Mouse (Mus musculus): ENCODE measurements around the gene Ern1. TPM values are rescaled to one million over a fixed set of nuclear protein-coding genes. Genes with fewer than 3 reads are reported as not detected.

Gene Ern1
- polyA plus RNA-seq, 1 experiment from 2014 or later, result 3.3 TPM

DNA sequence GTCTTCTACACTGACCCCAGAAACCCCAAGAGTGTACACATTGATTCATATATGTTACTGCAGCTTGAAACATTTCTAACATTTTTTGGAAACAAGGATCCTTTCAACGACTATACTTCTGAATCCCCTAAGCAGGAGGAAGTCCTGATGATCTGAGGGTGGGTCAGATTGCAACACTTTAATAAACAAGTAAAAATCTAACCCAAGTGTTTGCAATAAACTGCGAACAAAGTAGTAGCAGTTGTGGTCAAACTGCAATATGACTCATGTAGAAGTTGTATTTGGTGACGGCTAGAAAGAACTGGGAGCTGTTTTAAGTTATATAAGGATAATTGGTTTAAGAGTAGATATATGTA is 7.1 kb downstream of the Ern1 start:
- no peaks in the 10 kb centered on the region for H3K27me3 ChIP-seq (replicated peaks; ENCODE audit: control insufficient read depth, insufficient read depth, low read length)
- H3K27ac ChIP-seq (ENCODE audit: low read depth, low read length), result no peak overlapping the region
- H3K4me3 ChIP-seq (ENCODE audit: low read length), result no peak overlapping the region
- H3K36me3 ChIP-seq (ENCODE audit: control insufficient read depth, insufficient read depth, low read length), result no peaks in the 10 kb centered on the region
- H3K9me3 ChIP-seq (ENCODE audit: control insufficient read depth, low read length), result no peaks in the 10 kb centered on the region
- H3K4me2 ChIP-seq (ENCODE audit: low read length), result no peak overlapping the region
- H3K9ac ChIP-seq (ENCODE audit: low read depth, low read length), result no peak overlapping the region
- ATAC-seq, result no peak
- 93% methylated on average over 3 of the region's 3 CpGs for WGBS
- H3K4me1 ChIP-seq (ENCODE audit: control insufficient read depth, insufficient read depth, low read depth, low read length), result no peaks in the 10 kb centered on the region

DNA sequence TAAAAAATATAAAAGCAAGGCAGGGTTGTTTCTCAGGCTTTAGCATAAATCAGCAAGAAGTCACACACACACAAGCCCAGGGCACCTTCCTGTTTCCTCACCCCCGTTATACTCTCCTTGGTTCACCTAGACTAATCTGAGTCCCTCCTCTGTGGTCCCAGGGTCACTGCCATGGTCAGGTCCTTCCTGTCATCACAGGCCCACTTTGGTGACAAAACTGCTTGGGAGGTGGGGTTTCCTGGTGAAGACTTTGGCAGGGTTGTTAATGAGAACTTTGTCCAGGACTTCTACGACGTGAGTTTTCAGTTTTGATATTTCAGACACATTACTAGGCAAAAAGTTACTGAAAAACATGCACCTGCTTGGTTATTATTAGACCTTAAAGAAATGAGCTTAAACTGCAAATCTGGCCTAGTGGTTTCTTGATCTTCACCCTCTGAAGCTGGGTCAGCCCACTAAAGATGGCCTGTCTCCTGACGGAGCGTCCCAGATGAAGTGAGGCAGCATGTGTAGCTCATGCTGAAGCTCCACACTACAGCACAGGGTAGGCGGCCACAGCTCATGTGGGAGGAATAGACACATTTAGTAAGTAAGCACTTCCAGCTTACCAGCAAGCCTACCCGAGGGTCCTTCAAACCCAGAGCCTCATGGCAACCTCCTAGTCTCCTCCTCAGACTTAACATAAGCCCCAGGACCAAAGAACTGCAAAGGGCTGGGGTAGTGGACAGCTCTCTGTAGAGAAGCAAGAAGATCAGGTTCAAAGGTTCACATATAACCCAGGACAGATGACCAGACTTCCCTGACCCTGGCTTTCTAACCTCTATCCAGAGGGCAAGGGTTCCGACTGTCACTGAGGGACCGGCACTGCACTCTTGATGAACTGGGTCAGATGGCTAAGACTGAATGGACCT is 7.8 kb downstream of the Ern1 start:
- no peak for ATAC-seq
- Histone ChIP-seq H3K4me2 (ENCODE audit: low read length) (no peak overlapping the region), H3K4me1 (ENCODE audit: control insufficient read depth, insufficient read depth, low read depth, low read length) (no peaks in the 10 kb centered on the region), H3K27me3 (replicated peaks; ENCODE audit: control insufficient read depth, insufficient read depth, low read length) (no peaks in the 10 kb centered on the region), H3K36me3 (ENCODE audit: control insufficient read depth, insufficient read depth, low read length) (no peaks in the 10 kb centered on the region), H3K9ac (ENCODE audit: low read depth, low read length) (no peak overlapping the region), H3K4me3 (ENCODE audit: low read length) (no peak overlapping the region), H3K27ac (ENCODE audit: low read depth, low read length) (no peak overlapping the region), H3K9me3 (ENCODE audit: control insufficient read depth, low read length) (no peaks in the 10 kb centered on the region)
- WGBS, result 88% methylated on average over 9 of the region's 9 CpGs

DNA sequence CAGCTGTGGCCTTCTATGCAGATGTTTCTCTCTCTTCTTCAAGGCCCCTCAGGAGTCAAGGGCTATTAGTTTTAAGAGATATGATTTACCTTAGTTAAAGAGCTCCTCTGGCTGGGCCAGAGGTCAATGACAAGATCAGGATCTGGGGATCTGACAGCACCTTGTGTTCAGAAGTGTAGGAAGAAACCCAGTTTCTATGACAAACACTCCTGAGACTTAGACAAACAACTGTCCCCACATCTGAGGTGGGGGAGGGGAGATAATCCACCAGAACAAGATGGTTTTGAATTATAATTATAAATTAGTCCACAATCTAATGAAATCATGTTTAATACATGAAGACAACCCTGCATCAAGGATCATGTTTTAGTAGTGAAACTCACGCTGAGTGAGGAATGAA is 8.9 kb downstream of the Ern1 start:
- Histone ChIP-seq H3K36me3 (ENCODE audit: control insufficient read depth, insufficient read depth, low read length) (no peaks in the 10 kb centered on the region), H3K9ac (ENCODE audit: low read depth, low read length) (no peak overlapping the region), H3K9me3 (ENCODE audit: control insufficient read depth, low read length) (no peaks in the 10 kb centered on the region), H3K27me3 (replicated peaks; ENCODE audit: control insufficient read depth, insufficient read depth, low read length) (no peaks in the 10 kb centered on the region), H3K4me2 (ENCODE audit: low read length) (no peak overlapping the region), H3K4me1 (ENCODE audit: control insufficient read depth, insufficient read depth, low read depth, low read length) (no peaks in the 10 kb centered on the region), H3K27ac (ENCODE audit: low read depth, low read length) (no peak overlapping the region), H3K4me3 (ENCODE audit: low read length) (no peak overlapping the region)
- WGBS, result 41% methylated on average over 1 of the region's 1 CpGs
- no peak for ATAC-seq

DNA sequence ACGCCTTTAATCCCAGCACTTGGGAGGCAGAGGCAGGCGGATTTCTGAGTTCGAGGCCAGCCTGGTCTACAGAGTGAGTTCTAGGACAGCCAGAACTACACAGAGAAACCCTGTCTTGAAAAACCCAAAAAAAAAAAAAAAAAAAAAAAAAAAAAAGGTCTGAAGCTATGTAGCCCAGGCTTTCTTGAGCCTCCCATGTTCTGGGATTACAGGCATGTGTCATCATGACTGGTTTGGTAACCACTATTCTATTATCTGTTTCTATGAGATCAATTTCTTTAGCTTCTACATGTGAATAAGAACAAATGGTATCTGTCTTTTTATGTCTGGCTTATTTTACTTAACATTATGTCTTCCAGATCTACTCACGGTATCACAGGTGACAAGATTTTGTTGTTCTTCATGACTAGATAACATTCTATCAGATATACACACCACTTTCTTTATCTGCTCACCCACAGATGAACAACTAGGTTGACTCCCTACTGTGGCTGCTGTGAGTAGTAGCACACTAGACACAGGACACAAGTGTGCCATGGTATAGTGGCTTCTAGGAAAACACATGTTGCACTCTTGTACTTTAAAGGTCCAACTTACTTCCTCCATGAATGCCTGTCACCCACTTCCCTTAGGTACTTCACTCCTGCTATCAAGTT is 10.0 kb downstream of the Ern1 start:
- no peaks in the 10 kb centered on the region for H3K27me3 ChIP-seq (replicated peaks; ENCODE audit: control insufficient read depth, insufficient read depth, low read length)
- no peak overlapping the region for H3K4me3 ChIP-seq (ENCODE audit: low read length)
- no peaks in the 10 kb centered on the region for H3K36me3 ChIP-seq (ENCODE audit: control insufficient read depth, insufficient read depth, low read length)
- H3K4me2 ChIP-seq (ENCODE audit: low read length), result no peak overlapping the region
- H3K9me3 ChIP-seq (ENCODE audit: control insufficient read depth, low read length), result no peaks in the 10 kb centered on the region
- no peak for ATAC-seq
- H3K27ac ChIP-seq (ENCODE audit: low read depth, low read length), result no peak overlapping the region
- WGBS, result 94% methylated on average over 4 of the region's 4 CpGs
- H3K9ac ChIP-seq (ENCODE audit: low read depth, low read length), result no peak overlapping the region
- no peaks in the 10 kb centered on the region for H3K4me1 ChIP-seq (ENCODE audit: control insufficient read depth, insufficient read depth, low read depth, low read length)

DNA sequence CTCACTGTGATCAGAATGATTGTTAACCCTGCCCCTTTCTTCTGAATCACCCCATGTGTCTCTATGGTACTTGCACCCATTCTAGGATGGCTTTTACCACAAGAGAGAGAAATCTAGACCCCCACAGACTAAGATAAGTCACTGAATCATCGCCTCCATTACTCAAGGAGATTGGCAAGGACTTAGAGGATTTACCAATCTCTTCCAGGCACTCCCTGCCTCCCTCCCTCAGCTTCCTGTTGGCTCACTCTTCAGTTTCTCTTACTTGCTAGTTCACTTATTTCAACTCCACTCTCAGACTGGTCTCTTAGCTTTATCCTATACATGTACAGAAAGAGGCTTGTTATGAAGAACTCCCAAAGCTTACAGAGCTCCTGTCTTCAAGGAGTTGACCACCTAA is 12.3 kb downstream of the Ern1 start:
- WGBS, result 93% methylated on average over 1 of the region's 1 CpGs
- Histone ChIP-seq H3K4me3 (ENCODE audit: low read length) (no peak overlapping the region), H3K9me3 (ENCODE audit: control insufficient read depth, low read length) (no peaks in the 10 kb centered on the region), H3K27me3 (replicated peaks; ENCODE audit: control insufficient read depth, insufficient read depth, low read length) (no peaks in the 10 kb centered on the region), H3K4me2 (ENCODE audit: low read length) (no peak overlapping the region), H3K36me3 (ENCODE audit: control insufficient read depth, insufficient read depth, low read length) (no peaks in the 10 kb centered on the region), H3K9ac (ENCODE audit: low read depth, low read length) (no peak overlapping the region), H3K27ac (ENCODE audit: low read depth, low read length) (no peak overlapping the region), H3K4me1 (ENCODE audit: control insufficient read depth, insufficient read depth, low read depth, low read length) (no peaks in the 10 kb centered on the region)
- no peak for ATAC-seq

DNA sequence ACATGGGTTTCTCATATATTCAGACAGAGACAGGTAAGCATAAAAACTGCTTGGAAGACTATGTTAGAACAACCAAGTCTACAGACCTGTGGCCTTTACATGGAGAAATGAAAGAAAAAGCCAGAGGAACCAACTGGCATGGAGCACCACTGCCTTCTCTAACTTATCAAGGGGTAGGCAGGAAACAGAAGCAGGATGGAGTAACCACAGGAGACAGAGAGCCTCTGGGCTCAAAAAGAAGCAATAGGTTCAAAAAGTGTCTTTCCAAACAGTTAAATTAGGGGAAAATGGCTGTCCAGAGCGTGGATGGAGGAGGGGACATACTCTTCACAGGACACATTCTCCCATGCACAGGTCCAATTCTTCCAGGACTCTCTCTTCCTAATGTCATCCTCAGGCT is 16.0 kb downstream of the Ern1 start:
- no peaks in the 10 kb centered on the region for H3K4me1 ChIP-seq (ENCODE audit: control insufficient read depth, insufficient read depth, low read depth, low read length)
- no peaks in the 10 kb centered on the region for H3K27me3 ChIP-seq (replicated peaks; ENCODE audit: control insufficient read depth, insufficient read depth, low read length)
- no peak overlapping the region for H3K27ac ChIP-seq (ENCODE audit: low read depth, low read length)
- H3K9me3 ChIP-seq (ENCODE audit: control insufficient read depth, low read length), result no peaks in the 10 kb centered on the region
- 100% methylated on average over 1 of the region's 1 CpGs for WGBS
- no peak for ATAC-seq
- no peaks in the 10 kb centered on the region for H3K36me3 ChIP-seq (ENCODE audit: control insufficient read depth, insufficient read depth, low read length)
- no peak overlapping the region for H3K9ac ChIP-seq (ENCODE audit: low read depth, low read length)
- no peak overlapping the region for H3K4me3 ChIP-seq (ENCODE audit: low read length)
- no peak overlapping the region for H3K4me2 ChIP-seq (ENCODE audit: low read length)

DNA sequence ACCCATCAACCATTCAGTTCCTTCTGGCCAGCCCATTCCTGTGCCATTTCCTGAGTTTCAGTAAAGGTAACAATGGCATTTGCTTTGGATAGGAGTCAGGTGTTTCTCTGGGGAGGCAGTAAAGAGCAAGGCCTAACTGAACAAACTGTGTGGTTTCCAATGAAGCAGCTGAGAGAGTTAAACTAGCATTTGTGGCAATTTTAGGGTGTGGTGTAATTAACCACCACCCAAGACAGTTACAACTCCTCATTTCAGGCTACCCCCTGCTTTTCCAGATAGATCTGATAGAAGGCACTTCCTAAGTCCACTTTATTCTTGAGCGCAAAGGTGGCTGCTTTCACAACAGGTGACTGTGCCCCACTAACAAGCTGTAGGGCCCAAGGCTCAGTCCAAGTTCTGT is 19.1 kb downstream of the Ern1 start:
- H3K27ac ChIP-seq (ENCODE audit: low read depth, low read length), result no peak overlapping the region
- ATAC-seq, result no peak
- H3K4me1 ChIP-seq (ENCODE audit: control insufficient read depth, insufficient read depth, low read depth, low read length), result no peaks in the 10 kb centered on the region
- H3K9ac ChIP-seq (ENCODE audit: low read depth, low read length), result no peak overlapping the region
- H3K4me3 ChIP-seq (ENCODE audit: low read length), result no peak overlapping the region
- no peaks in the 10 kb centered on the region for H3K27me3 ChIP-seq (replicated peaks; ENCODE audit: control insufficient read depth, insufficient read depth, low read length)
- WGBS, result 96% methylated on average over 1 of the region's 1 CpGs
- no peak overlapping the region for H3K4me2 ChIP-seq (ENCODE audit: low read length)
- H3K36me3 ChIP-seq (ENCODE audit: control insufficient read depth, insufficient read depth, low read length), result no peaks in the 10 kb centered on the region
- no peaks in the 10 kb centered on the region for H3K9me3 ChIP-seq (ENCODE audit: control insufficient read depth, low read length)

DNA sequence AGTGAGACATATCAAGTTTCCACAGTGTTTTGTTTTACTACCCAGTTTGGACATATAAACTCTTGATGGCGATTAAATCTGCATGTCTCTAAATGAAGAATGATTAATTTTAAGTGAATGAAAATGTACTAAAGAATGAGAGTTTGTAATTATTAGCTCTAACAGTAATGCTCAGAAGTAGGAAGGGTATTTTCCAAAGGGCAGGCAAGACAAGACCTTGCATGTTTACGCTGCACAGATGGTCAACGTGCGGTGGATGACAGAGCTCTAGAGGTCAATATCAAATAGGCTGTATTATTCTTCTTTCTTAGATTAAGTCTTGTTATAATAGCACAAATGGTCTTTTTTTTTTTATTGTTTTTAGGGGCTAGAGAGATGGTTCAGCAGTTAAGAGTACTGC is 21.7 kb downstream of the Ern1 start:
- Histone ChIP-seq H3K4me3 (ENCODE audit: low read length) (no peak overlapping the region), H3K4me1 (ENCODE audit: control insufficient read depth, insufficient read depth, low read depth, low read length) (no peaks in the 10 kb centered on the region), H3K9me3 (ENCODE audit: control insufficient read depth, low read length) (no peaks in the 10 kb centered on the region), H3K9ac (ENCODE audit: low read depth, low read length) (no peak overlapping the region), H3K27ac (ENCODE audit: low read depth, low read length) (no peak overlapping the region), H3K27me3 (replicated peaks; ENCODE audit: control insufficient read depth, insufficient read depth, low read length) (no peaks in the 10 kb centered on the region), H3K4me2 (ENCODE audit: low read length) (no peak overlapping the region), H3K36me3 (ENCODE audit: control insufficient read depth, insufficient read depth, low read length) (no peaks in the 10 kb centered on the region)
- no peak for ATAC-seq
- WGBS, result 88% methylated on average over 4 of the region's 4 CpGs

DNA sequence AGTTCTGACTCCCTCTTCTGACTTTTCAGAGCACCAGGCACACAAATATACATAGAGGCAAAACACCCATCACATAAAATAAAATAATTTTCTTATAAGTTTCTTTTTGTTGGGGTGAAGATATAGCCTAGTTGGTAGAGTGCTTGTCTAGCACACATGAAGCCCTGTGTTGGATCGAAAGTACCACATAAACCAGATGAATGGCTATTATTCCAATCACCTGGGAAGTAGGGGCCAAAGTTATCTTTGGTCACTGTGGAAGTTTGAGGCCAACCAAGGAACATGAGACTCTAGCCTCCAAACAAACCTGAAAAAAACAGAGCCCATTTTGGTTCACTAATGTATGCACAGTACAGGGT is 22.1 kb downstream of the Ern1 start:
- H3K36me3 ChIP-seq (ENCODE audit: control insufficient read depth, insufficient read depth, low read length), result no peaks in the 10 kb centered on the region
- H3K9ac ChIP-seq (ENCODE audit: low read depth, low read length), result no peak overlapping the region
- H3K27ac ChIP-seq (ENCODE audit: low read depth, low read length), result no peak overlapping the region
- no peaks in the 10 kb centered on the region for H3K9me3 ChIP-seq (ENCODE audit: control insufficient read depth, low read length)
- no peak overlapping the region for H3K4me2 ChIP-seq (ENCODE audit: low read length)
- H3K4me1 ChIP-seq (ENCODE audit: control insufficient read depth, insufficient read depth, low read depth, low read length), result no peaks in the 10 kb centered on the region
- no peak for ATAC-seq
- H3K4me3 ChIP-seq (ENCODE audit: low read length), result no peak overlapping the region
- WGBS, result 95% methylated on average over 1 of the region's 1 CpGs
- no peaks in the 10 kb centered on the region for H3K27me3 ChIP-seq (replicated peaks; ENCODE audit: control insufficient read depth, insufficient read depth, low read length)

Data from hindbrain, embryonic 16.5 days (tissue).